Comparison of ENCODE assay signal across 8 mouse cellular contexts in genomic region chr9:106159784-106160301, GRCm38 (mm10). TPM values are rescaled to one million over a fixed set of nuclear protein-coding genes. Genes with fewer than 3 reads are reported as not detected.
DNase-seq lines count a peak whose midpoint lies in the region; ATAC-seq and TF ChIP-seq lines count a peak whose summit lies in the region.

No protein-coding gene starts in this region.

- H3K4me1 ChIP-seq in embryonic facial prominence, embryonic 10.5 days, result peaks cover 16% of the 10 kb centered on the region
- H3K4me1 ChIP-seq in intestine, postnatal 0 days (replicated peaks; ENCODE audit: control insufficient read depth, insufficient read depth, low read length), result no peaks in the 10 kb centered on the region
- H3K4me1 ChIP-seq in midbrain, embryonic 10.5 days, result peaks cover 49% of the 10 kb centered on the region

- no peaks in the 10 kb centered on the region; the same call in 1 of the 2 replicates for H3K27me3 ChIP-seq in embryonic facial prominence, embryonic 10.5 days (replicated peaks; ENCODE audit: low read depth, poor library complexity, severe bottlenecking)
- no peaks in the 10 kb centered on the region for H3K27me3 ChIP-seq in intestine, postnatal 0 days (replicated peaks; ENCODE audit: control insufficient read depth, insufficient read depth, low read length)
- peaks cover 4% of the 10 kb centered on the region; the same call in 1 of the 2 replicates for H3K27me3 ChIP-seq in midbrain, embryonic 10.5 days (ENCODE audit: low read depth, poor library complexity, severe bottlenecking)

- peak overlapping the region; percentile 58 for H3K9ac ChIP-seq in intestine, postnatal 0 days (ENCODE audit: low read depth, low read length)

- intact Hi-C loops in left cerebral cortex, postnatal 36 days (cut with DNase I), result no loop called here

- 4% methylated on average over 24 of the region's 24 CpGs for WGBS in embryonic facial prominence, embryonic 10.5 days
- WGBS in intestine, postnatal 0 days, result 4% methylated on average over 24 of the region's 24 CpGs
- 2% methylated on average over 24 of the region's 24 CpGs for WGBS in midbrain, embryonic 10.5 days

- H3K36me3 ChIP-seq in embryonic facial prominence, embryonic 10.5 days (replicated peaks), result no peaks in the 10 kb centered on the region
- H3K36me3 ChIP-seq in intestine, postnatal 0 days (ENCODE audit: control insufficient read depth, insufficient read depth), result no peaks in the 10 kb centered on the region
- H3K36me3 ChIP-seq in midbrain, embryonic 10.5 days, result peaks cover 3% of the 10 kb centered on the region

- peak overlapping the region; percentile 72 for H3K4me3 ChIP-seq in embryonic facial prominence, embryonic 10.5 days
- peak overlapping the region; percentile 47 for H3K4me3 ChIP-seq in intestine, postnatal 0 days (ENCODE audit: low read depth, low read length)
- peak overlapping the region; percentile 69 for H3K4me3 ChIP-seq in midbrain, embryonic 10.5 days

- H3K9me3 ChIP-seq in embryonic facial prominence, embryonic 10.5 days, result no peaks in the 10 kb centered on the region
- H3K9me3 ChIP-seq in intestine, postnatal 0 days (ENCODE audit: control insufficient read depth), result no peaks in the 10 kb centered on the region
- H3K9me3 ChIP-seq in midbrain, embryonic 10.5 days (replicated peaks), result no peaks in the 10 kb centered on the region

- H3K4me2 ChIP-seq in intestine, postnatal 0 days (replicated peaks; ENCODE audit: low read depth), result peak overlapping the region; percentile 59

- peak overlapping the region; percentile 98 for H3K27ac ChIP-seq in embryonic facial prominence, embryonic 10.5 days (replicated peaks)
- H3K27ac ChIP-seq in intestine, postnatal 0 days (ENCODE audit: low read depth, low read length), result peak overlapping the region; percentile 96
- H3K27ac ChIP-seq in midbrain, embryonic 10.5 days (replicated peaks), result peak overlapping the region; percentile 98

- no peak for TF ChIP-seq CTCF in intestine, postnatal 0 days (IDR thresholded peaks at IDR 0.05; ENCODE audit: low read depth)

- DNase-seq in adrenal gland, postnatal 14 days, result peak; percentile 98
- peak; percentile 92 for DNase-seq in embryonic facial prominence, embryonic 10.5 days (ENCODE audit: low spot score)
- DNase-seq in left cerebral cortex, postnatal 36 days (ENCODE audit: low spot score in 2 of 2), result peak; percentile 92 to 95
- DNase-seq in midbrain, embryonic 10.5 days (ENCODE audit: low spot score), result peak; percentile 90
- peak; percentile 90 to 91 for DNase-seq in right cerebral cortex, postnatal 36 days (ENCODE audit: low spot score in 2 of 2)
- peak; percentile 91 to 99 for DNase-seq in urinary bladder, postnatal 4 days (ENCODE audit: low spot score in 2 of 2)

- ATAC-seq in granulocyte monocyte progenitor cell, adult 5-6 weeks (replicated peaks; ENCODE audit: poor library complexity, severe bottlenecking), result peak; percentile 77
- ATAC-seq in intestine, postnatal 0 days, result peak; percentile 68

RNA-seq across cellular contexts. Expression of gene Glyctk, which starts 1.9 kb away (rescaled TPM):
- total RNA-seq in adrenal gland, postnatal 14 days (2021), result 3.6 and 13.6 TPM in 2 replicates
- 2.4 and 2.9 TPM in 2 replicates for polyA plus RNA-seq in embryonic facial prominence, embryonic 10.5 days (2016; fragmentation: Nextera tagmentation; extraction: Ambion mirVana)
- total RNA-seq in granulocyte monocyte progenitor cell, adult 5-6 weeks (2014; fragmentation: Nextera tagmentation), result 0.26 TPM in 1 of 2 replicates, not detected in the other
- 0.56 and 2.6 TPM in 2 replicates for total RNA-seq in granulocyte monocyte progenitor cell, adult 5-6 weeks (2017)
- 17.4 and 20.6 TPM in 2 replicates for polyA plus RNA-seq in intestine, postnatal 0 days (2015; fragmentation: Nextera tagmentation; extraction: Ambion mirVana)
- 1 to 10 TPM; 5.9 to 7.4 TPM for total RNA-seq in left cerebral cortex, postnatal 36 days (2021)
- 5.0 and 8.4 TPM in 2 replicates for polyA plus RNA-seq in midbrain, embryonic 10.5 days (2016; fragmentation: Nextera tagmentation; extraction: Ambion mirVana)

RNA-seq across cellular contexts. Expression of gene Wdr82, which starts 10.9 kb away (rescaled TPM):
- total RNA-seq in adrenal gland, postnatal 14 days (2021), result 83.9 and 84.7 TPM in 2 replicates
- polyA plus RNA-seq in embryonic facial prominence, embryonic 10.5 days (2016; fragmentation: Nextera tagmentation; extraction: Ambion mirVana), result 28.4 and 28.8 TPM in 2 replicates
- 59.4 and 68.2 TPM in 2 replicates for total RNA-seq in granulocyte monocyte progenitor cell, adult 5-6 weeks (2014; fragmentation: Nextera tagmentation)
- total RNA-seq in granulocyte monocyte progenitor cell, adult 5-6 weeks (2017), result 68.6 and 86.0 TPM in 2 replicates
- 10.6 and 11.3 TPM in 2 replicates for polyA plus RNA-seq in intestine, postnatal 0 days (2015; fragmentation: Nextera tagmentation; extraction: Ambion mirVana)
- 100 to 1,000 TPM; 127 to 132 TPM for total RNA-seq in left cerebral cortex, postnatal 36 days (2021)
- 23.4 and 29.3 TPM in 2 replicates for polyA plus RNA-seq in midbrain, embryonic 10.5 days (2016; fragmentation: Nextera tagmentation; extraction: Ambion mirVana)

RNA-seq across cellular contexts. Expression of gene Ppm1m, which starts 39.7 kb away (rescaled TPM):
- total RNA-seq in adrenal gland, postnatal 14 days (2021), result 133 and 136 TPM in 2 replicates
- 50.2 and 54.1 TPM in 2 replicates for polyA plus RNA-seq in embryonic facial prominence, embryonic 10.5 days (2016; fragmentation: Nextera tagmentation; extraction: Ambion mirVana)
- total RNA-seq in granulocyte monocyte progenitor cell, adult 5-6 weeks (2014; fragmentation: Nextera tagmentation), result 34.1 and 42.6 TPM in 2 replicates
- 12.5 and 23.4 TPM in 2 replicates for total RNA-seq in granulocyte monocyte progenitor cell, adult 5-6 weeks (2017)
- 10.0 and 10.8 TPM in 2 replicates for polyA plus RNA-seq in intestine, postnatal 0 days (2015; fragmentation: Nextera tagmentation; extraction: Ambion mirVana)
- total RNA-seq in left cerebral cortex, postnatal 36 days (2021), result 10 to 100 TPM; 23.0 to 25.8 TPM
- polyA plus RNA-seq in midbrain, embryonic 10.5 days (2016; fragmentation: Nextera tagmentation; extraction: Ambion mirVana), result 46.2 and 52.1 TPM in 2 replicates

RNA-seq across cellular contexts. Expression of gene Twf2, which starts 43.1 kb away (rescaled TPM):
- 43.6 and 54.3 TPM in 2 replicates for total RNA-seq in adrenal gland, postnatal 14 days (2021)
- polyA plus RNA-seq in embryonic facial prominence, embryonic 10.5 days (2016; fragmentation: Nextera tagmentation; extraction: Ambion mirVana), result 69.5 and 74.7 TPM in 2 replicates
- total RNA-seq in granulocyte monocyte progenitor cell, adult 5-6 weeks (2014; fragmentation: Nextera tagmentation), result 79.7 and 84.8 TPM in 2 replicates
- 81.4 and 87.5 TPM in 2 replicates for total RNA-seq in granulocyte monocyte progenitor cell, adult 5-6 weeks (2017)
- polyA plus RNA-seq in intestine, postnatal 0 days (2015; fragmentation: Nextera tagmentation; extraction: Ambion mirVana), result 21.9 and 25.6 TPM in 2 replicates
- total RNA-seq in left cerebral cortex, postnatal 36 days (2021), result 10 to 100 TPM; 60.6 to 63.0 TPM
- 69.7 and 74.8 TPM in 2 replicates for polyA plus RNA-seq in midbrain, embryonic 10.5 days (2016; fragmentation: Nextera tagmentation; extraction: Ambion mirVana)

Comparison
In these comparisons a context has a peak if more than half of its experiments do, and no peak if none do; other contexts are left out.
1. Peak in every context shown above with its lines: DNase-seq, ATAC-seq, H3K4me3 ChIP-seq and H3K27ac ChIP-seq.